Mouse (Mus musculus): ENCODE measurements around the gene Llgl2. TPM values are rescaled to one million over a fixed set of nuclear protein-coding genes. Genes with fewer than 3 reads are reported as not detected.
A peak's percentile ranks its signal among the peaks of the same experiment; 100 is the strongest.

Gene Llgl2
- total RNA-seq (2021) = 1 to 10 TPM; 2.3 to 3.2 TPM
- long read RNA-seq, experiment 1 = 0 reads
- long read RNA-seq, experiment 2 = 0 reads

DNA sequence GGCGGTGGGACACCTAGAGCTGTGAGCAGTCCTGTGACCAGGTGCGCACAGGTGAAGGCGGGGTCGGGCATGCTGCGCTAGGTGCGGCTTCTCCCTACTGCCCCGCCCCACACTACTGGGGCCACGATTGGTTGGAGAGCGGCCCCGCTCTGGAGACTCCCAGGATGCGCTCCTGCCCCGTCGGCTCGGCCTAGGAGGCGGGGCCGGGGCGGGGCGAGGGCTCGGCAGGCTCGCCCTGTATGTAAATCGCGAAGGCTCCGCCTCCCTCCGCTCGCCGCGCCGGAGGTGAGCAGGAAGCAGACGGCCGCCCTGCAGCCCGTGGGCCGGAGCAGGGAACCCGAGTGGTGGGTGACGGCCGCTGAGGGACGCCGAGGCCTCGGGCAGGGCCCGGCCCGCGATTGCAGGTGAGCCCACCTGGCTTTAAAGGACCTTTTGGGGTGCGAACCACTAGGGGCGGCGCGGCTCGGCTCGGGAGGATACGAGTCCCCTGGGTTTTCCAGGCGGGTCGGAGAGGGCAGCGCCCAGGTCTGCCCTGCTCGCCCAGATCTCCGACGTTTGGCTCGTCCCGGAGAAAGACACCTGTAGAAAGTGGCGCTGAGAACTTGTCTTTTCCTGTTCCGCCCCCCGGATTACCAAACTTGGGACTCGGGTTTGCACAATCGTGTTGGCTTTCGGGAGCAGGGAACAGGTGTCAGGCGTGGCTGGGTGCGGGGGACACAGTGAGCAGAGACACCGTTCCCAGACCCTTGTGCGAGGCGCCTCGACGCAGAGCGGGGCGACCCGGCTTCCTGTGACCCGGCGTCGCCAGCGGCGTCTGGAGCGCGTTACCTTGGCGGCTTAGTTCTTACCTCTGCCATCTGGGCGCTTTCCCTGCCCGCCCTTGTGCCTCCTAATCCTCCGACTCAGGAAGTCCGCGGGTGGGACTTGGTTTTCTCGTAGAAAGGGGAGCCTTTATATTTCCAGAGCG, at the start of gene Llgl2:
Gene Llgl2, plus strand, starts transcription at position 276 of the 967 bp plus-strand sequence.
- peak in 1 of 2 experiments; percentile 44 for DNase-seq (ENCODE audit: low spot score in 2 of 2)

DNA sequence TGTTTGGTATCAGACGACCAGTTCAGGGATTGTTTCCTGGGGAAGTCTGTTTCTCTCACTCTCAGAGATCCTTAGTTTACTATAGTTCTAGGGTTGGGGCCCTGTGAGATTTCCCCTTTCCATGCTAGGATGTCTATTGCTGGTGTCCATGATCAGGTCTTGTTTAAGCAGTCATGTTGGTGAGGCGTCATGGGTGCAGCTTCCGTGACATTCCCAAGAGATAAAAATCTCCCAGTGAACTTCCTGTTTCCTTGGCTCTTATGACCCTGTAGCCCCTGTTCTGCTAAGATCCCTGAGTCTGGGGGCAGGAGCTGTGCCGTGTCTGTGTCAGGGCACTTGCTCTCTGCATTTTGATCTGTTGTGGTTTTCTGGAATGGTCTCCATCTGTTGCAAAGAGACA, 49.2 kb upstream of the Llgl2 start:
- DNase-seq (ENCODE audit: low spot score in 2 of 2) = no peak

DNA sequence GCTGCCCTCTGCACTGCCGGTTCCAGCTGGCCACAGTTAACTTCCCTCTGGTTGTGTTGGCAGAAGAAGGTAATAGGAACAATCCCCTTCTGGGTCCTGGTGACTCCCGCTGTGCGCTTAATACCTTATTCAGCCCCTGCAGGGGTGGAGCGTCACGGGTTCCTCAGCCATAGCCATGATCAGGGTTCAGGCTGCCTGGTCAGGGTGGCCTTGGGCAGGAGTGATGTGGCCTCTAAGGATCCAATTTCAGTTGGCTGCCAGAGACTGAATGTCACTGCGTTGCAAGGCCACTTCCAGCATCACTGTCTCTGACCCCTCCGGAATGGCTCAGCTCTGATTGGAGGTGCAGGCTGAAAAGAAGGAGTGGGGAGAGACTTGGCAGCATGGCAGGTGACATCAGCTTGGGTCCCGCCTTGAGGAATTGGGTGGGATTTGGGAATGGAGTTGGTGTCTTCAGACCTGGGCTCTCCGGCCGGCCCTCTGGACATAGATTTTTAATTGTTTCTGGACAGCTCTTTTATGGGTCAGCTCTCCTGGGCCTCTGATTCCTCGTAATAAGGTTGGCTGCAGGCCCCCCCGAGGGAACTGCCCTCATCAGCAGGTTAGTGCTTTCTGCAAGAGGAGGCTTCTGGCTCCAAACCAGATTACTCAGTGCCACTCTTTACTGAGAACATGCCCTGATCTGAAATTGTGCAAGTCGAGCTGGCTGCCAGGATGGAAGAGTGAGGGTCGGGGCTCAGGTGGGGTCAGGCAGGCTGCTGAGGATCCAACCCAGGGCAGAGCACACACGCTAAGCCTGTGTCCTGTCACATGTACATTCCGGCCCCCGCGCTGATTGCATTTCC, 47.8 kb upstream of the Llgl2 start:
- DNase-seq (ENCODE audit: low spot score in 2 of 2) = no peak

- DNase-seq (ENCODE audit: low spot score in 2 of 2) = no peak
Measured at GRCm38 (mm10) chr11:115776954-115777353, 46.9 kb upstream of the Llgl2 start.

DNA sequence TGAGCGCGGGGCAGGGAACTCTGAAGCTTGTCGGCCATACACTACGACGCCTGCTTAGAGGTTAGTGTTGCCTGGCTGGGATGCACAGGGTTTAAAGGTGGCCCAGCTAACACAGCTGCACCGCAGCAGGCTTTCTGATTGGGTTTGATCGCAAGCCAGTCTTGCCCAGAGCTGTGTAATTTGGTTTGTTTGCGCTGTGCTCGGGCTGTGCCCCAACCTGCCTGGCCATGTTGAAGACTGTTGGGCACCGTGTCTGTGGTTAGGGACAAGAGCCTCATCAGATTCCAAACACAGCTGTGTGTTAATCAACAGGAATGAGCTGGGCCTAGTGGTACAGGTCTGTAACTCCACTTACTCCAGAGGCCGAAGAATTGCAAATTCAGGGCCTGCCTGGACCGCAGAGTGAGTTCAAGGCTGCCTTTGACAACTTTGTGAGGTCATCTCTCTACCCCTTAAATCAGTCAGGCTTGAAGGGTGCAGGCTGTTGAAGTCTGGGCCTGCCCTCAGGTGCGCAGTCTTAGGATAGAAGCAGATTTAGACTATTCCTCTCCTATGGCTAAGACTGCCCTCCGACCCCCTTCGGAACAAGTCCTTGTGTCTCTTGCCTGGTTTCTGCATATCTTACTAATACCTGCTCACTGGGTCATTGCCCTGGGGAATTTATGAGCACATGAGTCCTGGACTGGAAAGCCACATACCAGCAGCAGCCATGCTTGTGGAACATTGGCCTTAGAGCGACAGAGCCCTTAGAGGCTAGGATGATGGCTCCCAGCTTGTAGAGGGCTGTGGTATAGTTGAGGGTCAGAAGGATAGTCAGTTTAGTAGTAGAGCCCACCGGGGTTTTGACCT, 46.1 kb upstream of the Llgl2 start:
- DNase-seq (ENCODE audit: low spot score in 2 of 2) = no peak

DNA sequence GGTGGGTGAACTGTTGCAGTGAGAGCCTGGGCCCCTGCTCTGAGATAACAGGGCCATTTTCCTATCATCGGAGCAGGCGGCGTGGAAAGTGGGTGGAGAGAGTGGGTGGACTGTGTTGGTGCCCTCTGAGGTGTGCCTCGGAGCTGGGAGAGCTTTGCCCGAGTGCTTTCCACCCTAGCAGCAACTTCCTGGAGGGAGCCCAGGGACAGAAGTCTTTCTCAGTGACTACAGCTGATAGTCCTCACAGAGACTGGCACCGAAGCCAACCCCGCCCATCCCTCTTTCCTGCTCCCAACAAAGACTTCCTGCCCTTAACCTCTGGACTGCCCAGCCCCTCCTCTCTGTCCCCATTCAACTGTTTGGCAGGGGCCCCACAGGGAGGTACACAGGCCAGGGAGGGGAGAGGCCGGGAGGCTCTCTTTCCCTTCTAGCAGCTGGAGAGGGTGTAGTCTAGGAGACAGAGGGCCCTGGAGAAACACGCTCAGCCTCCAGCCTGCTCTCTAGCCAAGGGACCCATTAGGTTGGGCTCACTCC, 44.7 kb upstream of the Llgl2 start:
- DNase-seq (ENCODE audit: low spot score in 2 of 2) = peak; percentile 50 to 55

GRCm38 (mm10) chr11:115780141-115781070, 43.4 kb upstream of the Llgl2 start:
- DNase-seq (ENCODE audit: low spot score in 2 of 2) = peak in 1 of 2 experiments; percentile 60

DNA sequence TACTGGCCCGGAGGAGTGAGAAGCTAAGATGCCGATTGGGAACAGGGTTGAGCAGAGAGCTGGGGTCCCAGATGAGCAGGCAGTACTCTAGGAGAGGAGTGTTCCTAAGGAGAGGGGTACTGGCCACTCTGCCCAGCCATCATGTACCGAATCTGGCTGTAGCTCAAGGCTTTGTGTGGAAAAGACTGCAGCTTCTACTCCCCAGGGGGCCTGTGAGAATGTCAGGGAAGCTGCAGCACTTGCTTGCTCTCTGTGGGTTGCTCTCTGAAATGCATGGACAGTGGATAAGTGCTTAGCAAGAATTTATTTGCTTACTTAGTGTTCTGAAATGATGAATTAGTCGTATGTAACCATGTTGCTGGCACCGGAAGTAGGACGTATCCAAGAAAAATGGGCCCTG, 37.4 kb upstream of the Llgl2 start:
- no peak for DNase-seq (ENCODE audit: low spot score in 2 of 2)

- no peak for DNase-seq (ENCODE audit: low spot score in 2 of 2)
Measured at GRCm38 (mm10) chr11:115789787-115790186, 34.1 kb upstream of the Llgl2 start.

DNA sequence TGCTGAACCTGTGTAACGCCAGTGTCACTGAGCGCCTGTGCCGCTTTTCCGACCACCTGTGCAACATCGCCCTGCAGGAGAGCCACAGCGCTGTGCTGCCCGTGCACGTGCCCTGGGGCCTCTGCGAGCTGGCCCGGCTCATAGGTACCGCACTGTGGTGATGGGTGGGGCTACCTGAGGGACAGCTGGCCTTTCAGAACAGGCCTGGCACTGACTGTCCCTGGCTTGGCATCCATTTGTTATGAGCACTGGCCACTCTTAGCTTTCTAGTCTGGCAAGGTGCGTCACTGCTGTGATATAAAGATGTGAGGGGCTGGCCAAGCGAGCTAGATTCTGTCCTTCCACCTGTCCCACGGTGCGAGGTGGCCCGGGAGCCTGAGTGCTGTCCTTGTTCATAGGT, 31.9 kb upstream of the Llgl2 start:
- DNase-seq (ENCODE audit: low spot score in 2 of 2) = no peak

GRCm38 (mm10) chr11:115792353-115792752, 31.5 kb upstream of the Llgl2 start:
- DNase-seq (ENCODE audit: low spot score in 2 of 2) = no peak

DNA sequence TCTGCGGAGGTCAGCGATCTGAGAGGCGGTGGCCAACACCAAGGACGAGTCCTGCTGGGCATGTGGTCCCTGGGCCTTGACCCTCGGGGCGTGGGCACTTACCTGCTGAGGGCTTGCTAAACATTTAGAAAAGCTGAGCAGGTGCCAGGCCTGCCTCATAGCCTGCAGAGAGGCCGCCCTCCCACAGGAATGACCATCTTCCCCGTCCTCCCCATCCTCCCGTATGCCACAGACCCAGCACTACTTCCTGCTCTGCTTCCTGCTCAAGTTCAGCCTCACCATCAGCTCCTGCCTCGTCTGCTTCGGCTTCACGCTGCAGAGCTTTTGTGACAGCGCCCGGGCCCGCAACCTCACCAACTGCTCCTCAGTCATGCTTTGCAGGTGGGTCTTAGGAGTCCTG, 27.0 kb upstream of the Llgl2 start:
- DNase-seq (ENCODE audit: low spot score in 2 of 2) = no peak

DNA sequence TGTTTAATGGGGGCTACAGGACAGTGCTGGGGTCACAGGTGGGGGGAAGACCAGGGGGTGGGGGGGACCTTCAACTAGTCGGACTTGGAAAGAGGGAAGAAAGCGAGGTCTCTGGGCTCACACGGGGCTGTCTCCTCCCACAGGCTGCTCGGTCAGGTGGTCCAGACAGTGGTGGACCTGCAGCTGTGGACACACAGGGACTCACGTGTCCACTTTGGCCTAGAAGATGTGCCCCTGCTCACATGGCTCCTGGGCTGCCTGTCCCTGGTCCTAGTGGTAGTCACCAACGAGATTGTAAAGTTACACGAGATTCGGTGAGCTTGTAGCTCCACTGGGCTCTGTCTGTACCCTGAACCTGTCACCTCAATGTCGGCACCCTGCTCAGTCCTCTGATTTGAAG, 26.2 kb upstream of the Llgl2 start:
- no peak for DNase-seq (ENCODE audit: low spot score in 2 of 2)

- DNase-seq (ENCODE audit: low spot score in 2 of 2) = no peak
Measured at GRCm38 (mm10) chr11:115800981-115801380, 22.9 kb upstream of the Llgl2 start.

DNA sequence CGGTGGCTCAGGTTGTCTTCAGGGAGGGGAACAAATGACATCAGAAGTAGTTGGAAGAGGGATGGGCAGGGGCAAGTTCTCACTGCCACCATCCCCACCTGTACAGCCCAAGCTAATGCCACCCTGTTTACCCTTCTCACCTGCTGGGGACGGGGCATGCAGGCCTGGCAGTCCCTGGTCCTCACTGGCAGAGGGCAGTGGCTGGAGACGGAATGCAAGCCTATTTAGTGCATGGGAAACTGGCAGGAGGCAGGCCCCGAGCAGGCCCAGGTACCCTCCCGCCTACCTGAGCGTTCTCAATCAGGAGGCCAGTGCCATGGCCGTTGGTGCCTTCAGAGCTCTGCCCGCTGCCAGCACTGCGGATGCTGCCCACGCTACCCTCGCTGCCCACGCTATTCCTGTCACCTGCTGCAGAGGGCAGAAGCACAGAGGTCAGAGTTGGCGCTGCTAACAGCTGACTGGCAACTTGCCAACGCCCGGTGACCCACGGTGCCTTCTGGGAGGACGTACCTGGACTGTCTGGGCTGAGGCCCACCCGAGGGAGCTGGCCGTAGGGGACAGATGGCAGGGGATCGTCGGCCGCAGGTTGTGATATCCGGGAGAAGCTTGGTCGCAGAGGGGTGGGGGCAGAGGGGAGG, 20.7 kb upstream of the Llgl2 start:
- no peak for DNase-seq (ENCODE audit: low spot score in 2 of 2)

GRCm38 (mm10) chr11:115805005-115805404, 18.8 kb upstream of the Llgl2 start:
- DNase-seq (ENCODE audit: low spot score in 2 of 2) = no peak

DNA sequence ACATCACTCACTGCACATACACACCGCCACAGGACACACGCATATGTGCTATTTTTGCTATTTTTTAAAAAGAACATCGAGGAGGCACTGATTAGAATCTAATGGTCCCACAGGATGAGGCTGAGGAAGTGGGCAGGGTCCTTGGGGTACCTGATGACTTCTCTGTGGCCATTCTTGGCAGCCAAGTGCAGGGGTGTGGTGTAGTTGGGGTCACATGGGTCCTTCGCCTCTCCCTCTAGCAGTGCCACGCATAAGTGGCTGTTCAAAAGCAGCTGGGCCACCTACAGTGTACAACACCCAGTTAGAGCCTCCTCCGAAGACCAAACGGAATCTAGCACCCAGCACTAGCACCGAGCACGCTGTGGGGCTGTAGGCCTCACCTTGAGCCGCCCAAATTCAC, 17.7 kb upstream of the Llgl2 start:
- no peak for DNase-seq (ENCODE audit: low spot score in 2 of 2)

DNA sequence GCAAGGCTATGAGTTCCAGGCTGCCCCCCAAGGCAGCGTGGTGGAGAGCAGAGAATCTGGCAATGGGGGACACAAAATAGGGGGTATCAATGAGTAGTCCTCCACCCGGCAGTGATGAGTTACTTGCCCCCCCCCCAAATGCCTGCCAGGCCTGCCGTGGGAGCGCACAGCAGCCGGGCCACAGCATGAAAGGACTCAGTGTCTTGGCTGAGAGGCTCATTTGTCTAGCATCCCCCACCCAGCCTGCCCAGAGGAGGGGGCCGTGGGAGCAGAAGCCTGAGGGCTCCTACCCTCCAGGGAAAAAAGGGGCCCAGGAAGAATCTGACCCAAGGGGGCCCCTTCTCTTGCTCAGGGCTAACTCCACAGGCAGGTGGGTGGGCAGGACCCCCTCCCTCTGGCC, 16.5 kb upstream of the Llgl2 start:
- DNase-seq (ENCODE audit: low spot score in 2 of 2) = peak in 1 of 2 experiments; percentile 38

DNA sequence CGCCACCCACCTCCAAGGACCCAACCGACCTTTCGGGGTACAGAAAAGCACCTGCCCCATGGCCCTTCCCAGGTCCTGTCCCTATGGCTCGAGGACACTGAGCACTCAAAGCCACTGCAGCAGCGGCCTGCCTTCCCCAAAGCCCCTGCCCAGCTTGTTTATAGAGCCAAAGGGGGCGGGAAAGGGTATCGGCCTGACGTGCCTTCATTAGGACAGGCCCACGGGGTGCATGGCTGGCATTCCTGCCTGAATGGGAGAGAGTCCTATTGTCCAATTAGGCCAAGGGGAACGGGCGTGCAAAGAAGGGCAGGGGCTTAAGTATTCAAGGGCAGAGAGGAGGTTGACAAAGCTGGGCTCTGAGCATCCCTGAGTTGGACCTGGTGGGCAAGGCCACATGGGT, 15.9 kb upstream of the Llgl2 start:
- no peak for DNase-seq (ENCODE audit: low spot score in 2 of 2)

Data from layer of hippocampus, postnatal 14 days (tissue).